Mouse (Mus musculus) kidney, embryonic 14.5 days (tissue): ENCODE measurements at regions not wholly inside any gene's neighbourhood (a gene's known extent, or its start where the extent isn't known, plus 50 kb on each side); places are given as distances from the start of the nearest gene placed in this dataset.

Source experiments
- ATAC-seq: fragments of 200-750 bp; cut with Nextera tagmentation; 2 replicates; pipeline ENCODE4 v1.8.0; 2017; ENCODE audit warnings: moderate number of reproducible peaks, mild to moderate bottlenecking, moderate TSS enrichment, moderate library complexity; ENCODE audit not compliant: low FRiP score, low TSS enrichment
- H3K27ac ChIP-seq: fragments of 300-500 bp; sonication (generic); 2 replicates; pipeline ENCODE4 v1.5.1; 2014; ENCODE audit warnings: low read depth, mild to moderate bottlenecking, low read length, moderate library complexity, mixed read lengths
- H3K27me3 ChIP-seq: fragments of 300-500 bp; sonication (generic); 2 replicates; pipeline ENCODE4 v1.6.1; 2014; ENCODE audit warnings: mild to moderate bottlenecking, low read length; ENCODE audit not compliant: control insufficient read depth, insufficient read depth
- H3K36me3 ChIP-seq: fragments of 300-500 bp; sonication (generic); 2 replicates; pipeline ENCODE4 v1.6.1; 2014; ENCODE audit warnings: low read length, mixed read lengths; ENCODE audit not compliant: control insufficient read depth, insufficient read depth
- H3K4me1 ChIP-seq: fragments of 300-500 bp; sonication (generic); 2 replicates; pipeline ENCODE4 v1.6.1; 2014; ENCODE audit warnings: low read length, mixed read lengths; ENCODE audit not compliant: control insufficient read depth, insufficient read depth
- H3K4me2 ChIP-seq: fragments of 300-500 bp; sonication (generic); replicated peaks from 2 replicates; pipeline ENCODE4 v1.6.1; 2014; ENCODE audit warnings: low read depth, mild to moderate bottlenecking, low read length
- H3K4me3 ChIP-seq: fragments of 300-500 bp; sonication (generic); 2 replicates; pipeline ENCODE4 v1.5.1; 2014; ENCODE audit warnings: mild to moderate bottlenecking, low read length
- H3K9ac ChIP-seq: fragments of 300-500 bp; sonication (generic); 2 replicates; pipeline ENCODE4 v1.6.1; 2014; ENCODE audit warnings: low read depth, mild to moderate bottlenecking, low read length, moderate library complexity
- H3K9me3 ChIP-seq: fragments of 300-500 bp; sonication (generic); 2 replicates; pipeline ENCODE4 v1.6.1; 2016; ENCODE audit warnings: low read length; ENCODE audit not compliant: control insufficient read depth
- WGBS: fragments of 180-500 bp; shearing (Covaris S2); extraction: QIAGEN DNeasy Blood & Tissue Kit; methylation state at CpG from one replicate; pipeline ENCODE4 v1.1.7; 2014; 5-methylcytosine and 5-hydroxymethylcytosine counted together

DNA sequence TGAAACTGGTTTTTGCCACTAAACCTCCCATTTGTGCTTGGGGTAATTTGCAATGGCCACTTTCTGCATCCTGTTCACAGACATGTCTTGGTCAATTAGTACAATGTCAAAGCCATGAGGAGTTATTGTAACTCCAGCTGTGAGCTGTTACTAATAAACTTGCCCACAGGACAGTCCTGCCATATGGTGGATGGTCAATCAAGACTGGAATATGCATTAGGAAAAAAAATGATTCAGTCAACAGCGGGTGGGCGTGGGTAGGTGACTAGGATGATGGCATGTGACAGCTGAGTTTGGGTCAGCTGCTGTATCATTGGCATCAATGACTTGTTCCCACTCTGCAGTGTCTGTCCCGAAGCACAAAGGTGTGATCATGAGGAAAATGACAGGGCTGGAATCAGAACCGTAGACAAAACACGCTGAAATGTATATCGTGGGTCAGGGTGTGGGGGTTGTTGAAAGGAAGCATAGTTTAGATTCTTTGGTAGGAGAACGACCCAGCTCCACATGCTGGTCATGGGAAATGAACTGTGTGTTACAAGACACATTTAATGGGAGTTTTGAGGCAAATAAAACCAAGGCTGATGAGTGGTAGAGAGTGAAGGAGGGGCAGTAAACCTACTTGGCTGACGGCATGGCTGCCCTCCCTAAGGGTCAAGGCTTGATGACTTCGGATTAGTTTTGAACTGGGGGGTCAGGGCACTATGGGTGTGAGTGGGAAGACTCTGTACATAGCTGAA lies 363.2 kb upstream of the Npvf start:
- H3K4me3 ChIP-seq: no peak overlapping the region
- no peaks in the 10 kb centered on the region for H3K36me3 ChIP-seq
- no peak overlapping the region for H3K27ac ChIP-seq
- H3K4me1 ChIP-seq: peaks cover 1% of the 10 kb centered on the region
- no peak overlapping the region for H3K9ac ChIP-seq
- no peak for ATAC-seq
- WGBS: 63% methylated on average over 9 of the region's 9 CpGs
- no peak overlapping the region for H3K4me2 ChIP-seq
- H3K27me3 ChIP-seq: no peaks in the 10 kb centered on the region
- no peaks in the 10 kb centered on the region for H3K9me3 ChIP-seq

DNA sequence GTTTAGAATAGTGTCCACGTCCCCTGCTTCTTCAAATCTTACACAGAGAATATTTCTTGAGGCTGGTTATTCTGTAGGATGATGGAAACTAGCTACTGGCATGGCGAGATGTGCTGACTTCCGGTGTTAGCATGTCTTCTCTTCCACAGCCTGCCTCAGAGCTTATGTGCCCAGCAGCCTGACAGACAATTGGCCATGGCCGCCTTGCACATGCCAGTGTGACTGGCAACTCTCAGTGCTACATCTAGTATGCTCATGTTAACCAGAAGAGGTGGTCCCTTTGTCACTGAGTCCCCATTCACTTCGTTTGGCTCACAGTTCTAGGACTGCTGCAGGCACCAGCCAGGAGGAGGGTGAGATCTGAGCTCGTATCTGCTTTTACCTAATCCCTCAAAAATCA lies 367.0 kb upstream of the Npvf start:
- Histone ChIP-seq H3K4me2 (no peak overlapping the region), H3K9me3 (no peaks in the 10 kb centered on the region), H3K36me3 (no peaks in the 10 kb centered on the region), H3K27ac (no peak overlapping the region), H3K4me1 (no peaks in the 10 kb centered on the region; the same call in 1 of the 2 replicates), H3K27me3 (no peaks in the 10 kb centered on the region), H3K4me3 (no peak overlapping the region), H3K9ac (no peak overlapping the region)
- no peak for ATAC-seq
- 91% methylated on average over 6 of the region's 6 CpGs for WGBS

DNA sequence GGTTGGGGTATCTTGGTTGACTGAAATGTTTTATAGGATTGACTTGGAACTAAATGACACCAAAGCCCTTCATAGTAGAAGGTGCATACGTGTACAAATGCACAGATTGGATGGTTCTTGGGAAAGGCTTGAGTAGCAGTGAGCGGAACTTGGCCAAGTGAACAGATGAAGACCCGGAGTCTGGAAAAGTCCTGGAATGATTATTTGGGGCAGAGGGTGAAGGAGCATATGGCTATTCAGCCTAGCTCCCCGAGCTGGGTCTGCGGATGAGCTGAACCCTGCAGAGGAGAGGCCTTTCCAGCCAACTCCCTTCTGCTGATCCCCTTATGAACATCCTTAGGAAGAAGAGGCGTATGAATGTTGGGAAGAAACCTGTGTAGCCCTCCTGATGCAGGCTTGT lies 369.1 kb upstream of the Npvf start:
- H3K27me3 ChIP-seq: no peaks in the 10 kb centered on the region
- ATAC-seq: no peak
- no peaks in the 10 kb centered on the region for H3K36me3 ChIP-seq
- no peak overlapping the region for H3K4me2 ChIP-seq
- H3K4me3 ChIP-seq: no peak overlapping the region
- no peak overlapping the region for H3K9ac ChIP-seq
- no peaks in the 10 kb centered on the region for H3K4me1 ChIP-seq
- no peaks in the 10 kb centered on the region for H3K9me3 ChIP-seq
- 96% methylated on average over 6 of the region's 6 CpGs for WGBS
- no peak overlapping the region for H3K27ac ChIP-seq

DNA sequence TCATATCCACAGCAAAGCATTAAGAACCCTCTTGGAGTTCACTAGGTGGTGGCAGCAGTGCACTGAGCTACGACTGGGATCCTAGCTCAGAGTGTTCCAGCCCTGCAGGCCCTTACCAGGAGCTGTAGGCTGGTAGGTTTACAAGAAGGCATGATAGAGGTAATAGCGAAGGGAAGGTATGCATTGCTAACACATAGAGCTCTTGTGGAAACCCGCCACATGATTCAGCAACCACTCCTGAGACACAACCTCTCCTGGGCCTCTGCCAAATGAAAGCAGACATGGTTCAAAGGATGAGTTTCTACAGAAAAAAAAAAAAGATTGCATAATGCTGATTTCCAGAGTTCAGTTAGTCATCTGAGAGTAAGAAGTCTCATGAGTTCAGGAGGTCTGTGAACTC lies 370.5 kb upstream of the Npvf start:
- 90% methylated on average over 3 of the region's 3 CpGs for WGBS
- H3K27ac ChIP-seq: no peak overlapping the region
- no peak overlapping the region for H3K4me3 ChIP-seq
- no peaks in the 10 kb centered on the region for H3K27me3 ChIP-seq
- H3K9ac ChIP-seq: no peak overlapping the region
- H3K4me2 ChIP-seq: no peak overlapping the region
- ATAC-seq: no peak
- H3K4me1 ChIP-seq: no peaks in the 10 kb centered on the region
- no peaks in the 10 kb centered on the region for H3K36me3 ChIP-seq
- H3K9me3 ChIP-seq: no peaks in the 10 kb centered on the region

GRCm38 (mm10) chr6:51025411-51025810 lies 371.2 kb upstream of the Npvf start:
- H3K27me3 ChIP-seq: no peaks in the 10 kb centered on the region
- H3K4me1 ChIP-seq: no peaks in the 10 kb centered on the region
- 65% methylated on average over 3 of the region's 3 CpGs for WGBS
- no peak overlapping the region for H3K27ac ChIP-seq
- ATAC-seq: no peak
- H3K4me2 ChIP-seq: no peak overlapping the region
- H3K4me3 ChIP-seq: no peak overlapping the region
- no peaks in the 10 kb centered on the region for H3K9me3 ChIP-seq
- no peak overlapping the region for H3K9ac ChIP-seq
- H3K36me3 ChIP-seq: no peaks in the 10 kb centered on the region

DNA sequence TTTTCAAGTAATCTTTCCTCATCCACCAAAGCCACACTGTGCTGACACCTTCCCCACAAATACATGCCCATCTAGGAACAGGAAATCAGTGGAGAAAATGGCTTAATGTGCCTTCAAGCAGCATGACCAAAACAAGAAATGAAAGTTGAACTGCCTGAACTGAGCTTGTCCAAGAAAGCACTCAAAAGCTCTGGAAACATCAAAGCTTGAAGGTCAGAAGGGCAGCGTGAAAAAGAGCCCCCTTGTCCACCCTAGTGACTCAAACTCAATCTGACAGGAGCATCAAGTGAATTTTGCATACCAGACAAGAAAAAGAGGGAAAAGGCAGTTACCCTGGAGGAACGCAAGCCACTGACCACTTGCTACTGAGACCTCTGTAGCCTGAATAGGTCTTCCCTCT lies 373.1 kb upstream of the Npvf start:
- no peak for ATAC-seq
- Histone ChIP-seq H3K9me3 (no peaks in the 10 kb centered on the region), H3K4me3 (no peak overlapping the region), H3K4me1 (no peaks in the 10 kb centered on the region), H3K27ac (no peak overlapping the region), H3K4me2 (no peak overlapping the region), H3K27me3 (no peaks in the 10 kb centered on the region), H3K9ac (no peak overlapping the region), H3K36me3 (no peaks in the 10 kb centered on the region)
- 68% methylated on average over 2 of the region's 2 CpGs for WGBS

DNA sequence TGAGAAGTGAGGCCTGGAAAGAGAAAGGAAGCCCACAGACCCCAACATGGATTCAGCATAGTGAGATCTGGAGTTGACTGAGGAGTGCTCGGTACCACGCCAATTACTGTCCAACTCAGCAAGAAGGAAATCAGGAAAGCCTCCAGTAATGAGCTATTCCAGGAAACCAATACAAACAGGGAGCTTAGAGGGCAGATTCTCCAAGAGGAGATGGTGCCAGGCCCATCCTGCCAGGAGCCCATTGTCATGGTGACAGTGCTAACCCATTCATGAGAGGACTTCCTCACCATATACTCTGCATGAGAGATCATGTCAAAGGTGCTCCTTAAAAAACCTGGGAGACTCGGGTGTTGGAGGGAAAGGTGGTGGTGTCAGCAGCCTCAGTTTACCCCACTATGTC lies 375.3 kb upstream of the Npvf start:
- H3K4me3 ChIP-seq: no peak overlapping the region
- WGBS: 88% methylated on average over 3 of the region's 3 CpGs
- no peak overlapping the region for H3K27ac ChIP-seq
- no peaks in the 10 kb centered on the region for H3K27me3 ChIP-seq
- no peaks in the 10 kb centered on the region for H3K36me3 ChIP-seq
- no peak overlapping the region for H3K4me2 ChIP-seq
- H3K9ac ChIP-seq: no peak overlapping the region
- no peaks in the 10 kb centered on the region for H3K9me3 ChIP-seq
- ATAC-seq: no peak
- no peaks in the 10 kb centered on the region for H3K4me1 ChIP-seq

GRCm38 (mm10) chr6:51029953-51030352 lies 375.7 kb upstream of the Npvf start:
- H3K27me3 ChIP-seq: no peaks in the 10 kb centered on the region
- H3K4me3 ChIP-seq: no peak overlapping the region
- no peak for ATAC-seq
- H3K27ac ChIP-seq: no peak overlapping the region
- H3K36me3 ChIP-seq: no peaks in the 10 kb centered on the region
- 83% methylated on average over 3 of the region's 3 CpGs for WGBS
- H3K4me1 ChIP-seq: no peaks in the 10 kb centered on the region
- H3K4me2 ChIP-seq: no peak overlapping the region
- H3K9ac ChIP-seq: no peak overlapping the region
- H3K9me3 ChIP-seq: no peaks in the 10 kb centered on the region

DNA sequence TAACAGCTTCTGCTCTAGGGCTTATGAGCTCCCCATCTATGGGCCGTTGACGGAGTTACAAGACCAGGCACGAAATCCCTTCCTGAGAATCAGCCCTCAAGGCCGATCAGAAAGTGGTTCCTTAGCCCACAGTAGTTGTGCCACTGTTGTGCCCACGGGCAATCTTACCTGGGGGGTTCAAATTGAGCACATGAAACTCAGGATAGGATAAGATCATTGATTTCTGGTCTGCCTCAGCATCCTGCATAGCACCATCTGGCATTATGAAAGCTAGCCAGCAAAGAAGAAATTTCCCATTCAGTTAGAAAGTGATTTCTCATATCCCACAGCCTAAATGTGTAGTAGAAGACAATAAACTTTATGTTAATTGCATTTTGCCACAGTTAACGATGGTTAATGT lies 379.6 kb upstream of the Npvf start:
- Histone ChIP-seq H3K27ac (no peak overlapping the region), H3K4me2 (no peak overlapping the region), H3K9ac (no peak overlapping the region), H3K9me3 (no peaks in the 10 kb centered on the region), H3K36me3 (no peaks in the 10 kb centered on the region), H3K27me3 (no peaks in the 10 kb centered on the region), H3K4me1 (peaks cover 1% of the 10 kb centered on the region; the same call in 1 of the 2 replicates), H3K4me3 (no peak overlapping the region)
- 87% methylated on average over 6 of the region's 6 CpGs for WGBS
- no peak for ATAC-seq
